Mouse (Mus musculus) intestine, embryonic 15.5 days (tissue): ENCODE data around the gene Ksr1. TPM values are rescaled to one million over a fixed set of nuclear protein-coding genes. Genes with fewer than 3 reads are reported as not detected.

Experiments
- ATAC-seq: fragments of 200-750 bp; cut with Nextera tagmentation; 2 replicates; pipeline ENCODE4 v1.8.0; 2017; ENCODE audit warnings: moderate TSS enrichment, moderate library complexity
- H3K27ac ChIP-seq: fragments of 300-500 bp; sonication (generic); 2 replicates; pipeline ENCODE4 v1.5.1; 2015; ENCODE audit warnings: mild to moderate bottlenecking, inconsistent platforms
- H3K27me3 ChIP-seq: fragments of 300-500 bp; sonication (generic); replicated peaks from 2 replicates; pipeline ENCODE4 v1.6.1; 2015; ENCODE audit warnings: inconsistent platforms
- H3K36me3 ChIP-seq: fragments of 300-500 bp; sonication (generic); 2 replicates; pipeline ENCODE4 v1.6.1; 2015; ENCODE audit warnings: inconsistent platforms
- H3K4me1 ChIP-seq: fragments of 300-500 bp; sonication (generic); replicated peaks from 2 replicates; pipeline ENCODE4 v1.6.1; 2015; ENCODE audit warnings: inconsistent platforms
- H3K4me2 ChIP-seq: fragments of 300-500 bp; sonication (generic); replicated peaks from 2 replicates; pipeline ENCODE4 v1.6.1; 2015; ENCODE audit warnings: mild to moderate bottlenecking, inconsistent platforms
- H3K4me3 ChIP-seq: fragments of 300-500 bp; sonication (generic); replicated peaks from 2 replicates; pipeline ENCODE4 v1.5.1; 2015; ENCODE audit warnings: inconsistent platforms
- H3K9ac ChIP-seq: fragments of 300-500 bp; sonication (generic); 2 replicates; pipeline ENCODE4 v1.6.1; 2015; ENCODE audit warnings: inconsistent platforms
- H3K9me3 ChIP-seq: fragments of 300-500 bp; sonication (generic); 2 replicates; pipeline ENCODE4 v1.6.1; 2016; ENCODE audit warnings: inconsistent platforms
- WGBS: fragments of 180-500 bp; shearing (Covaris S2); methylation state at CpG from one replicate; pipeline ENCODE4 v1.1.7; 2015; 5-methylcytosine and 5-hydroxymethylcytosine counted together
- polyA plus RNA-seq: library from polyadenylated mRNA; unstranded; fragments of >200 nt; fragmentation: Nextera tagmentation; extraction: Ambion mirVana; gene quantifications from 2 replicates; pipeline ENCODE4 v1.2.1, GENCODE M21; 2015

The Ksr1 gene
- polyA plus RNA-seq, 1 experiment from 2014 or later = 4.4 TPM

- H3K9me3 ChIP-seq = no peaks in the 10 kb centered on the region
- H3K4me3 ChIP-seq = no peak overlapping the region
- peaks cover 19% of the 10 kb centered on the region for H3K4me1 ChIP-seq
- H3K27ac ChIP-seq = no peak overlapping the region
- no peak for ATAC-seq
- no peaks in the 10 kb centered on the region for H3K27me3 ChIP-seq
- H3K4me2 ChIP-seq = no peak overlapping the region
- H3K36me3 ChIP-seq = no peaks in the 10 kb centered on the region
- H3K9ac ChIP-seq = no peak overlapping the region
- 66% methylated on average over 2 of the region's 2 CpGs for WGBS
These were observed 90.2 kb downstream of the Ksr1 start for GRCm38 (mm10) chr11:79056027-79056426.

GRCm38 (mm10) chr11:79055161-79055560 lies 91.0 kb downstream of the Ksr1 start:
- H3K9me3 ChIP-seq = no peaks in the 10 kb centered on the region
- H3K27ac ChIP-seq = no peak overlapping the region
- H3K27me3 ChIP-seq = no peaks in the 10 kb centered on the region
- WGBS = 77% methylated on average over 8 of the region's 8 CpGs
- no peak for ATAC-seq
- no peak overlapping the region for H3K4me2 ChIP-seq
- H3K4me1 ChIP-seq = peaks cover 19% of the 10 kb centered on the region
- no peaks in the 10 kb centered on the region for H3K36me3 ChIP-seq
- H3K4me3 ChIP-seq = no peak overlapping the region
- no peak overlapping the region for H3K9ac ChIP-seq

DNA sequence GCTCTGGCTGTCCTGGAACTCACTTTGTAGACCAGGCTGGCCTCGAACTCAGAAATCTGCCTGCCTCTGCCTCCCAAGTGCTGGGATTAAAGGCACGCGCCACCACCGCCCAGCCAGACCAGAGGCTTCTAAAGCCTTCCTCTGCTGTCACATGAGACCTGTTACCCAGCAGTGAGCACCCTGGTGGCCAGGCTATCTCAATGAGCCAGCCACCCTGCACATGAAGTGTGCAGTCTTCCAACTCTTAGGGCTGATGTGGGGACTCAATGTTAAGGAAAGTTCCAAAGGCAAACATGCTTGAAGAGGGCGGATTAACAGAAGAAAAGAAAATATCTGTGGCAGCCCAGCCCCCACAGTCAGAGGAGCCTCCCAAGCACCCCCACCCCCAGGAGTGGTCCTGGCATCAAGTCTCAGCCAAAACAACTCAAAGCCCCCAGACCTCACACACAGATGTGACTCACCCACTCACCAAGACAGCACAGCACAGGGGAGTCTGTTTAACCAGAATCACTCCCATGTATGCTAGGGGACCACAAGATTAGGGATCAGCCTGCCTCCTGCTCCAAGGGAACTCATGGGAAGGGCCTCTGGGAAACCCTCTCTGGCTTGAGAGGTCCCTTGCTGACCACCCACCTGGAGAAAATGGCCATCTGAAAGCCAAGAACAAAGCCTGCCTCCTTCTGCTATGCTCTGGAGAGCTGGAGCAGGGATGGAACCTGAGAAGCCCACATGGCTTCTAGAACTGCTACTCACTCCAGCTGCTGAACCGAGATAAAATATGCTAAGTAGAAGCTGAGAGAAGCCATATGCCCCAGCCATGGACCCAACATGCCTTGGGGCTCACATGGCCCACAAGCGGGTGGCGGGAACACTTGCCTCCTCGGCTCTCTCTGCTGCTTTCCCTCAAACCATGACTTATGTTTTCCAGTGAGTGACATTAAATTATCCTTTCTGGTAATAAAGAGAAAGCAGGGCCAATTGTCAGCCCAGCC lies 91.8 kb downstream of the Ksr1 start:
- 0 out of 2 replicates have a peak, but pooled peaks have one; percentile 31 for ATAC-seq

DNA sequence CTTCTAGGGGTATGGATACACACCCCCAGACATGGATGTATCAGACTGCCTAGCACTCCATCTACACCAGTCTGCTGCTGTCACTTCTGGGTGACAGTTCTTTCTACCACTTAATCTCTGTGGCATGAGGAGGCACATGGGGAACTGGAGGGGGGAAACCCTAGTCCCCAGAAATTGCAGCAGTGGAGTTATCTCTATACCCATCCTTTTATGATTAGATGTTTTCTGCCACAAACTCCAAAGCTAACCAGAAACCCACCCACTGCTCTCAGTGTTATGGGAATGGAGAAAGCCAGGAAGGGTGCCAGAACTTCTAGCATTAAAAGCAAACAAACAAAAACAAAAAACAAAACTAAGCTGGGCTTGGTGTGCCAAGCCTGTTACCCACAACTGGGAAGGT lies 92.8 kb downstream of the Ksr1 start:
- H3K36me3 ChIP-seq = no peaks in the 10 kb centered on the region
- no peak for ATAC-seq
- no peaks in the 10 kb centered on the region for H3K9me3 ChIP-seq
- no peaks in the 10 kb centered on the region for H3K27me3 ChIP-seq
- no peak overlapping the region for H3K9ac ChIP-seq
- H3K27ac ChIP-seq = no peak overlapping the region
- H3K4me1 ChIP-seq = peaks cover 10% of the 10 kb centered on the region
- H3K4me3 ChIP-seq = no peak overlapping the region
- H3K4me2 ChIP-seq = no peak overlapping the region

More for the DNA sequence above, 91.8 kb downstream of the Ksr1 start:
- WGBS = 77% methylated on average over 9 of the region's 9 CpGs
- H3K36me3 ChIP-seq = no peaks in the 10 kb centered on the region
- no peak overlapping the region for H3K4me2 ChIP-seq
- H3K4me1 ChIP-seq = peaks cover 13% of the 10 kb centered on the region
- no peak overlapping the region for H3K27ac ChIP-seq
- H3K27me3 ChIP-seq = no peaks in the 10 kb centered on the region
- H3K4me3 ChIP-seq = no peak overlapping the region
- no peaks in the 10 kb centered on the region for H3K9me3 ChIP-seq
- H3K9ac ChIP-seq = no peak overlapping the region

GRCm38 (mm10) chr11:79052769-79053168 lies 93.4 kb downstream of the Ksr1 start:
- Histone ChIP-seq H3K4me3 (no peak overlapping the region), H3K36me3 (no peaks in the 10 kb centered on the region), H3K27me3 (no peaks in the 10 kb centered on the region), H3K9ac (no peak overlapping the region), H3K9me3 (no peaks in the 10 kb centered on the region), H3K27ac (no peak overlapping the region), H3K4me1 (peaks cover 6% of the 10 kb centered on the region; the same call in 1 of the 2 replicates), H3K4me2 (no peak overlapping the region)
- WGBS = 75% methylated on average over 6 of the region's 6 CpGs
- no peak for ATAC-seq

DNA sequence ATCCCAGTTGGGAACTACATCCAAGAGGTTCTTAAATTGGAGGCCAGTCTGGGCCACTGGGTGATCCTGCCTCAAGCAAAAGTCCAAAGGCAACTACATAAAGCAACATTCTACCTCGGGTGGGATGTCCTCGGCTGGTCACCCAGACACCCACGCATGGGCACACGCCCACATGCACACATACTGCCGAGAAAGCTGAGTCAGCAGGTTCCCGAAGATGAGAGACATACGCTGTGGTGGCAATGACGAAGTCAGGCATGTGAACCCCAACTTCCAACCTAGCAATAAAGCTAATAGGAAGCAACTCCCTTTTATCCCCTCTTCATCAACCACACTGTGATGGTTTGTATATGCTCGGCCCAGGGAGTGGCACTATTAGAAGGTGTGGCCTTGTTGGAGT lies 94.7 kb downstream of the Ksr1 start:
- Histone ChIP-seq H3K36me3 (no peaks in the 10 kb centered on the region), H3K4me3 (no peak overlapping the region), H3K27me3 (no peaks in the 10 kb centered on the region), H3K27ac (no peak overlapping the region), H3K4me1 (peaks cover 14% of the 10 kb centered on the region), H3K9ac (no peak overlapping the region), H3K9me3 (no peaks in the 10 kb centered on the region), H3K4me2 (no peak overlapping the region)
- no peak for ATAC-seq
- 86% methylated on average over 9 of the region's 9 CpGs for WGBS

- Histone ChIP-seq H3K9me3 (no peaks in the 10 kb centered on the region), H3K36me3 (no peaks in the 10 kb centered on the region), H3K9ac (no peak overlapping the region), H3K27ac (no peak overlapping the region), H3K4me1 (peaks cover 14% of the 10 kb centered on the region), H3K4me2 (no peak overlapping the region), H3K4me3 (no peak overlapping the region), H3K27me3 (no peaks in the 10 kb centered on the region)
- 83% methylated on average over 16 of the region's 16 CpGs for WGBS
- no peak for ATAC-seq
These were observed 95.3 kb downstream of the Ksr1 start for GRCm38 (mm10) chr11:79050781-79051507.

DNA sequence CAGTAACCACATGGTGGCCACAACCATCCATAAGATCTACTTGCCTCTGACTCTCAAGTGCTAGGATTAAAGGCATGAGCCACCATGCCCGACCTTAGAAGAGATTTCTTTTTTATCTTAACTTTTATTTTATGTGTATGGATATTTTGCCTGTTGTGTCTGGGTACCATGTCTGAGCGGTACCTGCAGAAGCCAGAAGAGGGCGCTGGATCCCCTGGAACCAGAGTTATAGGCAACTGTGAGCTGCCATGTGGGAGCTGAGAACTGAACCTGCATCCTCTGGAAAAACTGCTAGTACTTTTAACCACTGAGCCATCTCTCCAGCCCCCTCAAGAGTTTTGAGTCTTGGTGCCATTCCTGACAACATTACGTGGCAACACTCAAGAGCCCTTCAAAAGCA lies 97.3 kb downstream of the Ksr1 start:
- Histone ChIP-seq H3K9me3 (no peaks in the 10 kb centered on the region), H3K9ac (no peak overlapping the region), H3K27ac (no peak overlapping the region), H3K4me3 (no peak overlapping the region), H3K4me2 (no peak overlapping the region), H3K4me1 (peaks cover 8% of the 10 kb centered on the region; the same call in 1 of the 2 replicates), H3K36me3 (0 out of 2 replicates have a peak, but pooled peaks cover 3% of the 10 kb centered on the region), H3K27me3 (no peaks in the 10 kb centered on the region)
- 85% methylated on average over 4 of the region's 4 CpGs for WGBS
- no peak for ATAC-seq

GRCm38 (mm10) chr11:79047180-79047727 lies 99.0 kb downstream of the Ksr1 start:
- peak; percentile 31; the same call in 1 of the 2 replicates for ATAC-seq
- peak overlapping the region; percentile 32; the same call in 1 of the 2 replicates for H3K27ac ChIP-seq
- no peaks in the 10 kb centered on the region for H3K9me3 ChIP-seq
- H3K4me2 ChIP-seq = no peak overlapping the region
- H3K9ac ChIP-seq = no peak overlapping the region
- H3K36me3 ChIP-seq = peaks cover 10% of the 10 kb centered on the region; the same call in 1 of the 2 replicates
- peaks cover 8% of the 10 kb centered on the region; the same call in 1 of the 2 replicates for H3K4me1 ChIP-seq
- no peaks in the 10 kb centered on the region for H3K27me3 ChIP-seq
- no peak overlapping the region for H3K4me3 ChIP-seq
- WGBS = 68% methylated on average over 11 of the region's 11 CpGs

DNA sequence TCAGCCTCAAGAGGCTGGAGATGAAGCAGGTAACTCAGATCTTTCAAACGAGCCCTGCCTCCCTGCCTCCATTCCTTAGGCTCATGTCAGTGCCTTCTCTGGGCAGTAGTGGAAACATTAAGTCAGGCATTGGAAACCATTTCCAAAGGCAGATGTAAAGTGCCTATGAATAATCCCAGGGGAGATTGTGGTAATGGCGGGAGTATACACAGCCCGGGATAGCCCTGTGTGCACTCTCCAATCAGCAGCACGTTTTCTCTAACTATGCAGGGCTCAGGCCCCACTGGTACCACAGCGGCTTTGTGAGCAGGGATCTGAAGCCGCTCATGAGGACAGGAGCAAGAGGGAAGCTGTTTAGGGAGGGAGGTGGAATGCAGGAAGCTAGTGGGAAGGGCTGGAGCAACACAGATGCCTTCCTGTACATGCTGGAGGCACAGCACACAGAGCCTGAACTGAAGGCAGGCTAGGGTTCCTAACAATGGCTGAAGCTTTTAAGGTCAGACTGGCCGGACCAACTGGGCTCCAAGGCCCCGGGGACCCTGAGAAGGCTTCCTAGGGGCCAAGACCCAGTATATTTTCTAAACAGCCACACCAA lies 99.5 kb downstream of the Ksr1 start:
- 54% methylated on average over 8 of the region's 8 CpGs for WGBS
- no peak overlapping the region for H3K4me3 ChIP-seq
- no peaks in the 10 kb centered on the region for H3K9me3 ChIP-seq
- H3K36me3 ChIP-seq = peaks cover 14% of the 10 kb centered on the region; the same call in 1 of the 2 replicates
- H3K27me3 ChIP-seq = no peaks in the 10 kb centered on the region
- peaks cover 8% of the 10 kb centered on the region; the same call in 1 of the 2 replicates for H3K4me1 ChIP-seq
- H3K9ac ChIP-seq = no peak overlapping the region
- no peak overlapping the region for H3K27ac ChIP-seq
- ATAC-seq = no peak
- H3K4me2 ChIP-seq = no peak overlapping the region

GRCm38 (mm10) chr11:79045231-79045630 lies 101.0 kb downstream of the Ksr1 start:
- H3K36me3 ChIP-seq = peaks cover 23% of the 10 kb centered on the region
- H3K27me3 ChIP-seq = no peaks in the 10 kb centered on the region
- H3K27ac ChIP-seq = no peak overlapping the region
- H3K9me3 ChIP-seq = no peaks in the 10 kb centered on the region
- no peak overlapping the region for H3K9ac ChIP-seq
- no peak for ATAC-seq
- WGBS = 91% methylated on average over 9 of the region's 9 CpGs
- peaks cover 8% of the 10 kb centered on the region; the same call in 1 of the 2 replicates for H3K4me1 ChIP-seq
- no peak overlapping the region for H3K4me3 ChIP-seq
- H3K4me2 ChIP-seq = no peak overlapping the region

- no peak for ATAC-seq
- WGBS = 93% methylated on average over 25 of the region's 25 CpGs
- Histone ChIP-seq H3K27ac (no peak overlapping the region), H3K9me3 (no peaks in the 10 kb centered on the region), H3K4me2 (no peak overlapping the region), H3K9ac (no peak overlapping the region), H3K4me3 (no peak overlapping the region), H3K27me3 (no peaks in the 10 kb centered on the region), H3K36me3 (peaks cover 23% of the 10 kb centered on the region), H3K4me1 (peaks cover 8% of the 10 kb centered on the region; the same call in 1 of the 2 replicates)
These were observed 101.4 kb downstream of the Ksr1 start for GRCm38 (mm10) chr11:79044798-79045197.
